Mouse (Mus musculus) heart, postnatal 10 days (tissue): ENCODE results near the gene Zc3h12a. TPM values are rescaled to one million over a fixed set of nuclear protein-coding genes. Genes with fewer than 3 reads are reported as not detected.
A peak's percentile ranks its signal among the peaks of the same experiment; 100 is the strongest.

Experiments
- DNase-seq, 2 experiments: peaks; one replicate each; pipeline ENCODE4 v3.0.0; 2021
- intact Hi-C: fragments of 180-260 bp; cut with DNase I; formaldehyde crosslinking; loops from one replicate; pipeline ENCODE4 v1.15.1; 2025
- total RNA-seq, 2 experiments: library from RNA; stranded (reverse); gene quantifications; 2 replicates each; pipeline ENCODE4 v1.2.3; 2021

Gene Zc3h12a
- 1 to 10 TPM; 1.8 to 3.1 TPM for total RNA-seq

- peak; percentile 89 to 90 for DNase-seq
- intact Hi-C loops = no loop called here
These were observed at the start of gene Zc3h12a for GRCm38 (mm10) chr4:125127305-125128084. Zc3h12a (minus strand) TSS chr4:125127840.

GRCm38 (mm10) chr4:125176639-125177165, 49.1 kb upstream of the Zc3h12a start:
- intact Hi-C loops = no loop called here

GRCm38 (mm10) chr4:125176190-125176589, 48.5 kb upstream of the Zc3h12a start:
- intact Hi-C loops = no loop called here
- DNase-seq = no peak

More at GRCm38 (mm10) chr4:125176639-125177165, 49.1 kb upstream of the Zc3h12a start:
- DNase-seq = peak in 1 of 2 experiments; percentile 13

GRCm38 (mm10) chr4:125175591-125175990, 48.0 kb upstream of the Zc3h12a start:
- intact Hi-C loops = no loop called here
- peak; percentile 37 to 51 for DNase-seq

GRCm38 (mm10) chr4:125174516-125175185, 47.0 kb upstream of the Zc3h12a start:
- no peak for DNase-seq
- intact Hi-C loops = no loop called here

GRCm38 (mm10) chr4:125173150-125173549, 45.5 kb upstream of the Zc3h12a start:
- intact Hi-C loops = no loop called here
- no peak for DNase-seq

- no peak for DNase-seq
- intact Hi-C loops = no loop called here
These were observed 45.1 kb upstream of the Zc3h12a start for GRCm38 (mm10) chr4:125172736-125173135.

- no peak for DNase-seq
- intact Hi-C loops = no loop called here
These were observed 40.1 kb upstream of the Zc3h12a start for GRCm38 (mm10) chr4:125167723-125168122.

GRCm38 (mm10) chr4:125164861-125165260, 37.2 kb upstream of the Zc3h12a start:
- no peak for DNase-seq
- intact Hi-C loops = no loop called here

GRCm38 (mm10) chr4:125162701-125163100, 35.1 kb upstream of the Zc3h12a start:
- intact Hi-C loops = no loop called here
- no peak for DNase-seq

- intact Hi-C loops = no loop called here
- DNase-seq = no peak
These were observed 33.8 kb upstream of the Zc3h12a start for GRCm38 (mm10) chr4:125161392-125161791.

GRCm38 (mm10) chr4:125160951-125161331, 33.3 kb upstream of the Zc3h12a start:
- intact Hi-C loops = loop anchor here (1.0 kb wide), 1 partner anchor 801 kb away; no protein-coding TSS in a partner anchor
- no peak for DNase-seq

GRCm38 (mm10) chr4:125160320-125160950, 32.8 kb upstream of the Zc3h12a start:
- intact Hi-C loops = loop anchor here (1.0 kb wide), 1 partner anchor 802 kb away; no protein-coding TSS in a partner anchor
- DNase-seq = peak; percentile 85 to 89

GRCm38 (mm10) chr4:125158581-125159317, 31.1 kb upstream of the Zc3h12a start:
- intact Hi-C loops = no loop called here
- no peak for DNase-seq

- no peak for DNase-seq
- intact Hi-C loops = no loop called here
These were observed 30.4 kb upstream of the Zc3h12a start for GRCm38 (mm10) chr4:125158081-125158480.

- no peak for DNase-seq
- intact Hi-C loops = no loop called here
These were observed 29.7 kb upstream of the Zc3h12a start for GRCm38 (mm10) chr4:125157322-125157721.

- no peak for DNase-seq
- intact Hi-C loops = no loop called here
These were observed 28.0 kb upstream of the Zc3h12a start for GRCm38 (mm10) chr4:125155646-125156045.

GRCm38 (mm10) chr4:125153659-125154241, 26.1 kb upstream of the Zc3h12a start:
- intact Hi-C loops = no loop called here
- no peak for DNase-seq

- intact Hi-C loops = no loop called here
- no peak for DNase-seq
These were observed 24.8 kb upstream of the Zc3h12a start for GRCm38 (mm10) chr4:125152469-125152868.

GRCm38 (mm10) chr4:125149460-125149859, 21.8 kb upstream of the Zc3h12a start:
- peak; percentile 12 to 25 for DNase-seq
- intact Hi-C loops = no loop called here
